Mouse (Mus musculus): ENCODE results near the gene Aloxe3. TPM values are rescaled to one million over a fixed set of nuclear protein-coding genes. Genes with fewer than 3 reads are reported as not detected.

Aloxe3 gene
- polyA plus RNA-seq, 1 experiment from 2014 or later = 0.17 TPM

GRCm38 (mm10) chr11:69104487-69104886 is 21.2 kb upstream of the Aloxe3 start:
- H3K4me3 ChIP-seq (ENCODE audit: low read depth, low read length) = no peak overlapping the region
- DNase-seq (no peak), ATAC-seq (ENCODE audit: insufficient read depth) (no peak)
- no peaks in the 10 kb centered on the region for H3K27me3 ChIP-seq (ENCODE audit: insufficient read depth, low read length)
- H3K9me3 ChIP-seq (ENCODE audit: low read depth, low read length) = no peaks in the 10 kb centered on the region
- H3K27ac ChIP-seq (ENCODE audit: low read depth) = no peak overlapping the region
- peaks cover 7% of the 10 kb centered on the region; the same call in 1 of the 2 replicates for H3K4me1 ChIP-seq (ENCODE audit: insufficient read depth)
- H3K36me3 ChIP-seq (ENCODE audit: insufficient read depth) = peaks cover 91% of the 10 kb centered on the region
- TF ChIP-seq CTCF (IDR thresholded peaks at IDR 0.05; ENCODE audit: low read depth) = no peak
- no peak overlapping the region for H3K9ac ChIP-seq
- no peak overlapping the region for H3K4me2 ChIP-seq
- 83% methylated on average over 14 of the region's 14 CpGs for WGBS

DNA sequence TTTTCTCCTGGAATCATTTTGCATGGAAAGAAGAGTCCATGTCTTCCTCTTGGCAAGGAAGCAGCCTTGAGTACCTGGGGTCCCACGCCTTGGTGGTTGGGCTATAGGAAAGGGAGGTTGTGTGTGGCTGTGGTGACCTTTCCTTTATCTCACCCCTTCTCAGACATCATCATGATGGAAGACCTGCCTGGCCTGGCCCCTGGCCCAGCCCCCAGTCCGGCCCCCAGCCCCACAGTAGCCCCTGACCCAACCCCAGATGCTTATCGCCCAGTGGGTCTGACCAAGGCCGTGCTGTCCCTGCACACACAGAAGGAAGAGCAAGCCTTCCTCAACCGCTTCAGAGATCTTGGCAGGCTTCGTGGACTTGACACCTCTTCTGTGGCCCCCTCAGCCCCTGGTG is 20.5 kb upstream of the Aloxe3 start:
- no peak overlapping the region for H3K4me2 ChIP-seq
- ATAC-seq (ENCODE audit: insufficient read depth) = no peak
- H3K36me3 ChIP-seq (ENCODE audit: insufficient read depth) = peaks cover 94% of the 10 kb centered on the region
- H3K27ac ChIP-seq (ENCODE audit: low read depth) = no peak overlapping the region
- no peaks in the 10 kb centered on the region for H3K27me3 ChIP-seq (ENCODE audit: insufficient read depth, low read length)
- no peaks in the 10 kb centered on the region for H3K9me3 ChIP-seq (ENCODE audit: low read depth, low read length)
- no peak for TF ChIP-seq CTCF (IDR thresholded peaks at IDR 0.05; ENCODE audit: low read depth)
- no peak overlapping the region for H3K9ac ChIP-seq
- DNase-seq = no peak
- 71% methylated on average over 6 of the region's 6 CpGs for WGBS
- no peak overlapping the region for H3K4me3 ChIP-seq (ENCODE audit: low read depth, low read length)
- H3K4me1 ChIP-seq (ENCODE audit: insufficient read depth) = 0 out of 2 replicates have a peak, but pooled peaks cover 3% of the 10 kb centered on the region

DNA sequence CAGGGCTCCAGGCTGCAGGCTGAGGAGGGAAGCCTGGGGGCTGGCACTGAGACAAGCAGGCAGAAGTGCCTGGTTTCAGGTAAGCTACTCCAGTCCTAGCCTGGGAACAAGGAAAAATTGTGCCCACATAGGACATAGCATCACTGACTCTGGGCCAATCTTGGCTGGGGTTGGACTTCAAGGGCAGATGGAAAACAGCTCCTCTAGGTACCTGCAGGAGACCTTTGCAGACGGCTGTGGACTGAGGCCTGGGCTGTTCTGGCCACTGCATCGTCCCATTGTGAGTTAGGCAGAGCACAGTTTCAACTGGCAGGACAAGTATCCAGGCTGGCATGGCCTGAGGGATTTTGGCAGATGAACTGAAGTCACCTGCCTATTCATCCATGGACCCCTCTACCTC is 19.9 kb upstream of the Aloxe3 start:
- 87% methylated on average over 2 of the region's 2 CpGs for WGBS

DNA sequence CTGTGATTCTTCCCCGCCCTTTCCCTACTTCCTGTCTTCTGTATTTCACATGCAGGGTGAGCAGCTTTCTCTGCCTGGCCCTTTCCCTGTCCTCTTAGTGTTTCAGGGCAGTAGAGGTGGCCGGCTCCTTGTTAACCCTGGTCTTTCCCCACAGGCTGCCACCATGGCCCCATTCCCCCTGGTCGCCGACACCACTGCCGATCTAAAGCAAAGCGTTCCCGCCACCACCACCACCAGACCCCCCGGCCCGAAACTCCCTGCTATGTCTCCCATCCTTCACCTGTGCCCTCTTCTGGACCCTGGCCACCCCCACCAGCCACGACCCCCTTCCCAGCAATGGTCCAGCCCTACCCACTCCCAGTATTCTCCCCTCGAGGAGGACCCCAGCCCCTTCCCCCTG is 19.4 kb upstream of the Aloxe3 start:
- ATAC-seq (ENCODE audit: insufficient read depth) = no peak

More for the DNA sequence above, 19.9 kb upstream of the Aloxe3 start:
- Histone ChIP-seq H3K4me2 (no peak overlapping the region), H3K27ac (ENCODE audit: low read depth) (no peak overlapping the region), H3K27me3 (ENCODE audit: insufficient read depth, low read length) (no peaks in the 10 kb centered on the region), H3K4me3 (ENCODE audit: low read depth, low read length) (no peak overlapping the region), H3K9ac (no peak overlapping the region), H3K36me3 (ENCODE audit: insufficient read depth) (peaks cover 89% of the 10 kb centered on the region), H3K4me1 (ENCODE audit: insufficient read depth) (no peaks in the 10 kb centered on the region), H3K9me3 (ENCODE audit: low read depth, low read length) (no peaks in the 10 kb centered on the region)
- TF ChIP-seq CTCF (IDR thresholded peaks at IDR 0.05; ENCODE audit: low read depth) = no peak
- no peak for ATAC-seq (ENCODE audit: insufficient read depth)
- DNase-seq = no peak

DNA sequence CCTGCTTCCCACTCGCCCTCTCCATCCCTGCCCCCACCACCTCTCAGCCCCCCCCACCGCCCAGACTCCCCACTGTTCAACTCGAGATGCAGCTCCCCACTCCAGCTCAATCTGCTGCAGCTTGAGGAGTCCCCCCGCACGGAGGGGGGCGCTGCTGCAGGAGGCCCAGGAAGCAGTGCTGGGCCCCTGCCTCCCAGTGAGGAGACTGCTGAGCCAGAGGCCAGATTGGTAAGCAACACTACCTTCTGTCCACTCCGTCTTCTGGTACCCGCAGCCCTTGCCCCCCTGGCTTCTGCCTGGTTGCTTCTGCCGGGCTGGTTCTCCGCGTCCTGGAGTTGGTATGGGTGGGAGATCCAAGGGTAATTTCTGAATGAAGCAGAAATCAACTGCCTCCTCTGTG is 18.9 kb upstream of the Aloxe3 start:
- Histone ChIP-seq H3K9ac (no peak overlapping the region), H3K4me3 (ENCODE audit: low read depth, low read length) (no peak overlapping the region), H3K4me1 (ENCODE audit: insufficient read depth) (no peaks in the 10 kb centered on the region; the same call in 1 of the 2 replicates), H3K4me2 (no peak overlapping the region), H3K27ac (ENCODE audit: low read depth) (no peak overlapping the region), H3K36me3 (ENCODE audit: insufficient read depth) (peaks cover 78% of the 10 kb centered on the region), H3K27me3 (ENCODE audit: insufficient read depth, low read length) (no peaks in the 10 kb centered on the region), H3K9me3 (ENCODE audit: low read depth, low read length) (no peaks in the 10 kb centered on the region)
- ATAC-seq (ENCODE audit: insufficient read depth) (no peak), DNase-seq (no peak)
- TF ChIP-seq CTCF (IDR thresholded peaks at IDR 0.05; ENCODE audit: low read depth) = no peak
- WGBS = 85% methylated on average over 11 of the region's 11 CpGs

More for the DNA sequence above, 19.4 kb upstream of the Aloxe3 start:
- Histone ChIP-seq H3K9me3 (ENCODE audit: low read depth, low read length) (no peaks in the 10 kb centered on the region), H3K27me3 (ENCODE audit: insufficient read depth, low read length) (no peaks in the 10 kb centered on the region), H3K4me3 (ENCODE audit: low read depth, low read length) (no peak overlapping the region), H3K36me3 (ENCODE audit: insufficient read depth) (peaks cover 84% of the 10 kb centered on the region), H3K4me2 (no peak overlapping the region), H3K9ac (no peak overlapping the region), H3K27ac (ENCODE audit: low read depth) (no peak overlapping the region), H3K4me1 (ENCODE audit: insufficient read depth) (no peaks in the 10 kb centered on the region)
- no peak for TF ChIP-seq CTCF (IDR thresholded peaks at IDR 0.05; ENCODE audit: low read depth)
- DNase-seq = no peak
- 88% methylated on average over 11 of the region's 11 CpGs for WGBS

DNA sequence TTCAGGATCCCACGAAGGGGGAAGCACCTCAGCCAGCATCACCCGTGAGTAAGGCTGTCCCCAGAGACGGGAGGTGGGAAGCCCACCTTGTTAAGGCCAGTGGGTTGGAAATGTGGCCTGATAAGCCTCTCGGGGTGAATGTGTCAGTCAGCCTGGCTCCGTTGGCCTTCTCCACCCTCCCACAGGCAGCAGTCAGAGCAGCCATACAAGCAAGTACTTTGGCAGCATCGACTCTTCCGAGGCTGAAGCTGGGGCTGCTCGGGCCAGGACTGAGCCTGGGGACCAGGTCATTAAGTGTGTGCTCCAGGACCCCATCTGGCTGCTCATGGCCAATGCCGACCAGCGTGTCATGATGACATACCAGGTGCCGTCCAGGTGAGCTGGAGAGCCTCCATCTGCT is 18.0 kb upstream of the Aloxe3 start:
- Histone ChIP-seq H3K4me3 (ENCODE audit: low read depth, low read length) (no peak overlapping the region), H3K27ac (ENCODE audit: low read depth) (no peak overlapping the region), H3K36me3 (ENCODE audit: insufficient read depth) (peaks cover 70% of the 10 kb centered on the region), H3K4me2 (no peak overlapping the region), H3K9ac (no peak overlapping the region), H3K9me3 (ENCODE audit: low read depth, low read length) (no peaks in the 10 kb centered on the region), H3K4me1 (ENCODE audit: insufficient read depth) (no peaks in the 10 kb centered on the region; the same call in 1 of the 2 replicates), H3K27me3 (ENCODE audit: insufficient read depth, low read length) (no peaks in the 10 kb centered on the region)
- 88% methylated on average over 11 of the region's 11 CpGs for WGBS
- TF ChIP-seq CTCF (IDR thresholded peaks at IDR 0.05; ENCODE audit: low read depth) = no peak
- no peak for ATAC-seq (ENCODE audit: insufficient read depth)
- no peak for DNase-seq

DNA sequence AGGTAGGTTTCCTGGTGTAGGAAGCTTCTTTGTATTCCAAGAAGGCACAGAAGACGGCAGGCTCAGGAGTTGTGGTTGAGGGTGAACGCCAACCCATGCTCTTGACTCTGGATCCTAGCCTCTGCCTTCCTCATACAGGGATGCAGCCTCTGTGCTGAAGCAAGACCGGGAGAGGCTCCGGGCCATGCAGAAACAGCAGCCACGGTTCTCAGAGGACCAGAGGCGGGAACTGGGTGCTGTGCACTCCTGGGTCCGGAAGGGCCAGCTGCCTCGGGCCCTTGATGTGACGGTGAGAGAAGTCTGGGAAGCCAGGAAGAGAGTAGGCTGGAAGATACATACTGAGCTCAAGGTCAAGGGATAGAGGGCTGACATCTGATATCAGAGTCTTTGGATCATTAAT is 17.5 kb upstream of the Aloxe3 start:
- no peaks in the 10 kb centered on the region for H3K9me3 ChIP-seq (ENCODE audit: low read depth, low read length)
- H3K9ac ChIP-seq = no peak overlapping the region
- H3K4me2 ChIP-seq = no peak overlapping the region
- 88% methylated on average over 9 of the region's 9 CpGs for WGBS
- peaks cover 64% of the 10 kb centered on the region for H3K36me3 ChIP-seq (ENCODE audit: insufficient read depth)
- H3K27ac ChIP-seq (ENCODE audit: low read depth) = no peak overlapping the region
- no peak overlapping the region for H3K4me3 ChIP-seq (ENCODE audit: low read depth, low read length)
- ATAC-seq (ENCODE audit: insufficient read depth) = no peak
- H3K4me1 ChIP-seq (ENCODE audit: insufficient read depth) = no peaks in the 10 kb centered on the region; the same call in 1 of the 2 replicates
- H3K27me3 ChIP-seq (ENCODE audit: insufficient read depth, low read length) = no peaks in the 10 kb centered on the region
- no peak for DNase-seq
- TF ChIP-seq CTCF (IDR thresholded peaks at IDR 0.05; ENCODE audit: low read depth) = no peak

All from lung, embryonic 14.5 days (tissue).